Mouse (Mus musculus) WW6 (cell line): Measurements from ENCODE around the gene Fbxl17.

ENCODE experiments used
- DNase-seq: peaks from one replicate; pipeline ENCODE4 v3.0.0-alpha.2; 2013; ENCODE audit warnings: low read depth, low spot score

Gene Fbxl17

DNA sequence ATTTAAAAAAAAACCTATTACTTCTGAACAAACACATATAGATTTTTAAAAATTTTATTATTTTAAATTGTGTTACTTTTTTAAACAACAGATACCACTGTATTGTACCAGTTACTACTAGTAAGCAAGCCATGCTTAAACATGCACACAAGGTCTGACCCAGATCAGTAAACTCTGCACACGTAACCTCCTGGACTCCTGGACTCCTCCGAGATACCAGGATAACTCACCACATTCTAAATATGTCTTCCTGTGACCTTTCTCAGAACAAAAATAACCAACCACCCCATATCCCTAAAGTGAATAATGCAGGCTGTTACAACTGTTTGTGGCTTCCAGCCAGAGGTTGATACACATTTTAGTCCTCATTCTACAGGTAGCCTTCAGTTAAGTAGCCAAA, 170.9 kb downstream of the Fbxl17 start:
- no peak for DNase-seq

DNA sequence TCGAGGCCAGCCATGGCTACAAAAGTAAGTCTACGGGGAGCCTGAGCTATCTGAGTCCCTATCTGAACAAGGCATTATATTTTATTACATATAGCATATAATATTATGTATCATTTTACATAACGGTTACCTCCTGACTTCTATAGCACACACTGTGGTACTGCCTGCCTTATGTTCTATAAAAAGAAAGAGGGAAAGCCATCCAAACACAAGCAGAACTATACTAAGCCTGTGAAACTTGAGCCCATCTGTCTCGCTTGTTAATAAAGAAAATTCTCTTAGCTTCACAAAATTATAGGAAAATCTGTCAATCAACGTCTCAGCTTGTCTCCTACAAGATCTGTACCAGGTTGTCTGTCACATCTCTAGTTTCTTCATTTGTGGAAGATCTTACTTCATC, 173.6 kb downstream of the Fbxl17 start:
- no peak for DNase-seq

DNA sequence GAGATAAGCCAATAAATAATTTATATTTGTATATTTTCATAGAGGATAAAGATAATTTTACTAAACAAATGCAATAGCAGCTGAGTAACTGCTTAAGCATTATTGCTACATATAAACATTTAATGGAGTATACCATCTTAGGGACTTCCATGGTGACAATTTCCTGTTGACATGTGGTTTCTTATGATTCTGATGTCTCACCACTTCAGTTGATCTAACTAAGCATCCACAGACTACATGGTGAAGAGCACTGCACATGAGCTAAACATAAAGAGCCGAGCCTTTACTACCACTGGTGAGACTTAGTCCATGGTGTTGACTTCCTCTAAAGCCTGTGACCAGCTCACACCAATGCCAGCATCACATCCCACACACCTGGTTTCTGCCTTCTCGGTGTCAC, 175.1 kb downstream of the Fbxl17 start:
- no peak for DNase-seq

DNA sequence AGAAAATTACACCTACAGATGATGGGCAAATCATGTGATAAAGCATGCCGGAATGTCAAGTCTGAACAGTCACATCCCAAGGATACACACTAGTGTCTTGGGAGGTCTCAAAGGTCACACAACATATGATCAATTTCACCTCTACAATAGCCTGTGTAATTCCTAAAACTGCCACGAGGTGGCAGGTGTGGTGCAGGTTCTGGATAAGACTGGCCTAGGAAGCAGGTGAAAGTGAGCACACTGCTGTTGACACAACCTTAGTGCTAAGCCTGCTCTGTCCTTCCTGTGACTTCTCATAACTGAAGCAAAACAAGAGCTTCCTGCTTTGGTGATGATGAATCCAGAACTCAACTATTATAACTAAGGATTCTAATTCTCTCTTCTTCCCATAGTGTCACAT, 175.8 kb downstream of the Fbxl17 start:
- peak; percentile 28 for DNase-seq

DNA sequence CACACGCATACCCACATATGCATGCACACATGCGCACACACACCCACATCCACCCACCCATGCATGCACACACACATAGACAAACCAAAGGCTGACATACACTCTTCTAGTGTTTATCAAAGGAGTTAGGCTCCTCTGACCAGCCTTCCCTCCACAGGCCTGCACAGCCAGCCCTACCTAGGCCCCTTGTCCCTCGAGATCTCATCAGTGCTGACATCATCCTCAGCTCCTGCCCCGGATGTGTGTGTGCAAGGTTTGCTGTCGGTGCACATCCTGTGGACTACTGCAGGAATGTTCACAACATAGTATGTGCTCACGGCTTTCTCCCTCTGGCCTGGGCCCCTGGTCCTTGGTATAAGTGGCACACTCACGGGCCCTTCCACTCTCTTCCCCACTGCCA, 177.0 kb downstream of the Fbxl17 start:
- no peak for DNase-seq

DNA sequence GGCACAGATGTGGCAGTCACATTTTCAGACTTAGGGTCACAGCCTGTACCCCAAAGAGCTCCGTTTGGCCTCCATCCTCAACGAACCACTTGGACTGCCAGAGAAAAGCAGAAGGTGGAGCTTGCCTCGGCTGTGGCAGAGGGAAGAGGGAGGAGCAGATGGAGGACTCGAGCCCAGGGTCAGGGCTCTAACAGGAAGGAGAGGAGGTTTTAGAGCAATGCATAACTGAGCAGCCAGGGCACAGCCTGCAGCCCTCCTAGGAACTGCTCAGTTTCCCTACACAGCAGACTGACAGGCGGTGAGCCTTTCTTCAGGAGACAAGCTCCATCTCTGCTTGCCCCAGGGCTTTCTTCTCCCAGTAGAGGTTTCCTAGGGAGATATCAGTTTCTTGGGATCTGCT, 178.5 kb downstream of the Fbxl17 start:
- no peak for DNase-seq

DNA sequence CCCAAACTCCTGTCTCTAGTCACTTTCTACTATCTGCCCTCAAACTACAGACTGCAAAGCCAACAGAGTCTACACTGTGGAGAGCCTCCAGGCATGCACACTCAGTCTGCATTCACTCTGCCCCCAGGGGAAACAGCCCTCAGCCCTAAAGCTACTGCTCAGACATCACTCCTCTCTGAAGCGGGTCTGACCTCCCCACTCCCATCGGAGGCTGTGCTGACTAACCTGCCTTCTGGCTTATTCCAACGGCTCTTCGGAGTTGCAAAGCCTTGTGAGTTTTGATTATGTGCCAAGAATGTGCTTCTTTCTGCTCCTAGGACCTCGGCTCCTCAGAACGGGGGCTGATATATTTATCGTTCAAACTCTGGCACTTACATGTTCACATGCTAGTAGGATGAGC, 182.3 kb downstream of the Fbxl17 start:
- DNase-seq: no peak

DNA sequence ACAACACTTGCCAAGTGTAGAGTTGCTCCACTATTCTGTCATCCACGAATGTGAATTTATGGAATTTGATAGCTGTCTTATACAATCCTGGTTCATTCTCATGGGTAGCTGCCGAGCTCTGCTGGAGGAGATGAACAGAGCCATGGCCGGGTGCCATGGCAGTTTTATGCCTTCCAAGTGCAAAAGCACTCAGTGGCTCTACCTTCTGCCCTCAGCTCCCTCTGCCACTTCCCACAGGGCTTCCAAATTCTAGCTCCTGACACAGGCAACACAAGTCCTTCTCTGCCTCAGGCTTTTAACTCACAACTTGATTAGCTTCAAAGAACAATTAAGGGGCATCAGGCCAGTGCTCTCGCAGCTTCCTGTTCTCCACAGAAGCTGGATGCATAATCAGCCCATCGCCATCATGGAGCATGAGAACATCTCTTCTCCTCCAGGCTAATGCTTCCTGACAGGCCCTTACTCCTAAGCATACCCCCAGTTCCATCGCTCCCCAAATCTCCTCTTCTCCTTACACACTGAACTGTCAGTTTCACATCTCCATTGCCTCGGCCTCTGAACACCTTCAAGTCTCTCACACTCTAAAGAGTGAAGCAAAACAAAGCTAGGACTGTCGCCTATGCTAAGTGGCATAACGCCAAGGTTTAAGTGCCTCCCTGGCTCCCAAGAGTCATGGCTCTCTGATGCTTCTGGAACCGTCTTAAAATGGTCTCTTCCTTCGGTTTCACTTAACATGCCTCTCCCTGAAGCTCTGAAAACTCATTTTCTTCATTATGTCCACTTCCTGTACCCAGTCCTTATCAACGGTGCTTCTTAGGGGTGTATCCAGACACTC, 184.0 kb downstream of the Fbxl17 start:
- no peak for DNase-seq

DNA sequence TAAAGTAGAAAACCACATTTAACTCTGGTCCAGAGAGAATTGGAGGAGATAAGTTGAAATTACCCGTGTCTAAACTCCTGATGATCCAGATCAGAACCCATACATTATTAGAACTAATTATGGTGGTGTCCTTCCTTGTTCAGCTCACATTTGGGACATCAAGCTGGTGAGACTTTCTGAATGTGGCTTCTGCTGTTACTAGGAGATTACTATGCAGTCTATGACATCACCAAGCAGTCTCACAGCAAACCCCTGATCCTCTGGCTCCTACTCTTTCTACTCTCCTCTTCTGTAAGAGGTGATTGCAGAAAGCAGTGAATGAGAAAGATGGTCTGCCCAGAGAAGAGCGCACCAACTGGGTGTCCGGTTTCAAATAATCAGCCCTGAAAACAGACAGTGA, 187.0 kb downstream of the Fbxl17 start:
- no peak for DNase-seq

DNA sequence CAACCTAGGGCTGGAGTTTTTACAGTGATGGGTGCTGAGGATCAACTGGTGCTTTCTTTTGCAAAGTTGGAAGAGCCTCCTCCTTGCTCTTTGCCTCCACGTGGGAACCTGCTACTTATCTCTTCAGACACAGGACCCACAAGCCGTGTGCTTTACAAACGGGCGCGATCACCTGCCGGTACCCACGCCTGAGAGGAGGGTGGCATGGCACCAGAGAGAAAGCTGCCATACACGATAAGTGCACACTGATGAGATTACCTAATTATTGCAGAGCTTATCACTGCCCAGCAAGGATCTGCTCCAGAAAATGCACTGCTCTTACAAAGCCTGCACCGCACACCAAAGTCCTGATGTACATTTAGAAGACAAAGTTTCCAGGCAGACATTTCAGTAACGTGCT, 187.5 kb downstream of the Fbxl17 start:
- DNase-seq: no peak

DNA sequence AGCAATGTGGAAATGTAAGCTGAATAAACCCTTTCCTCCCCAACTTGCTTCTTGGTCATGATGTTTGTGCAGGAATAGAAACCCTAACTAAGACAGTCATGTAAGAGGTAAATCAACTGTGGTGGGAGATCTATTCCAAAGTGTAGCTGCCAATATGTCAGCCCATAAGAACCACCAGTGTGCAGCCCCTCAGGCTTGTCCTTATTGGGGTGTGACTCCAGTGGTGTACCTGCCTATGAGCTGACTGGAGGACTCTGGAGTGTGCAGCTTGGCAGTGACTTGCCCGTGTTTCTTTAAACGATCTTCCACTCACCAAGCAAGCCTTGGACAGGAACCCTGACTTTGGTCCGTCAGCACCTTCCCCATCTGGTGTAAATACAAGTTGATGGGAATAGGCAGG, 188.2 kb downstream of the Fbxl17 start:
- no peak for DNase-seq

DNA sequence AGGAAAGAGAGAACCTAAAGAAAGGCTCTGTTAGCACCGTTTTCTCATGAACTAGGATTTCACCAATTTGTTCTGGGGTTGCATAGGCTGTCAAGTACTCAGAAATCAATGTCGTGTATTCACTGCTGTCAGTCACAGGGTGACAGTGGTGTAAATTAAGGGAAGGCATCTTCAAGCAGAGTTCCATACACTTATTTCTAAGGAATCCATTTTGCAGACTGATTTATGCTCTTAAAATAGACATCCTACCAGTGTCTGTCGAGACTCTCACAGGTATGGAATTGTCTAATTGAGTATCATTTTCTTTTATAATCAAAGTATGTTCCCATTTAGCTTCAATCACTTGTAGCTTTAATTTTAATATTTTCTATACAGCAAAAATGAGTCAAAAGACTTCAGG, 189.8 kb downstream of the Fbxl17 start:
- DNase-seq: no peak

DNA sequence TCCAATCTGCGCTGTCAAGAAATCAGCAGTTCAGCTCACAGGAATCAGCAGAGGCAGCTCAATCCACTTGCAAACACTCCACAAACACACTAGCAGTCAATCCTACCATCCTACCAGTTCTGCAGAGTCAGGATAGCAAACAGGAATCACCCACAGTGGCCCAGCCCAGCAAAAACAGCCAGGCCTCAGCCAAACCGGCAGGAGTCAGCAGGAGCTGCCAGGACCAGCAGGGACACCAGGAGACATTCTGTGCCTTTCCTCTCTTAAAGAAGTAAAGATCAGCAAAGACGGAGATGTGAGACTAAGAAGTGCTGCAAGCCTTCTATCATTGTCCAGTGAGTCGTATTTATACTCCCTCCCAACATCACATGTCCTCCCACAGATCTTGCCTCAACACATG, 196.0 kb downstream of the Fbxl17 start:
- no peak for DNase-seq

DNA sequence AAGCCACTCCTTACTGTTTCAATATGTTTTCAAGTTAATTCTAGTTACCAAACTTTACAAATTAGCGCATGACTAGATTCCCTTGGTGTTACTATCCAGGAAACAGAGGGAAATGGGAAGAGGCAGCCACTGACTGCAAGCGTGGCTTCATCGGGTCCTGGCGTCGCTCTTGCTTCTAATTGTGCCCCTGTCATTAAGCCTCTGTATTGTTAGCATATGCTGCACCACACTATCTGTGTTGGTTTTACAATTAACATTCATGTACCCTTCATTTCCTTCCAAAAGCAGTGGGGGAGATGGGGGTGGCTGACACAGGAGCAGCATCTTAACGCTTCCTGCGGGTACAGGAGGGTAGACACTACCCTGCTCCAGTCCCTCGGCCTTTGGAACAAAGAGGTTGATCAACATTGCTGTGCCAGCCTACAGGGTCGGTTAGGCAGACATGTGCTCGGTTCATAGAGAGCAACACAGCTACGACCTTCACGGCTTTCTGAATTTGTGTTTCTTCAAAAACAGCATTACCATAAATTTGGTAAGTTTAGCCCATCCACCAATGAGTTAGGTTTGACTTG, 197.9 kb downstream of the Fbxl17 start:
- no peak for DNase-seq

DNA sequence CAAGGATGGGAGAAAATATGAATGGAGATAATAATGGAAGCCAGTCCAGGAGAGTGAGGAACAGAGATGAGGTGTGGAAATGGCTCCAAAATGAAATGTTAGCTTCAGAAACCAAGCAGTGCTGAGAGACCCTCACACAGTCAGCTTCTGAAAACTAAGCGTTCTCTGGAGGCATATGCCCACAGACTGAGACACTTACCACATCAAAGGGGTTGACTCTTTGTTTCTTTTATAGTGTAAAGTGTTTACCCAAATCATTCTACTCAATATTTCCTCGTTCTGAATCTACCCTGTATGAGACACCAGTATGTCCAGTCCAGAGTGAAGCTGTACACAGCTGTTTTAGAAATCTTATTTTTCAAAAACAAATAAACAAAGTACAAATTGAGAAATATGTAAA, 204.3 kb downstream of the Fbxl17 start:
- DNase-seq: no peak

DNA sequence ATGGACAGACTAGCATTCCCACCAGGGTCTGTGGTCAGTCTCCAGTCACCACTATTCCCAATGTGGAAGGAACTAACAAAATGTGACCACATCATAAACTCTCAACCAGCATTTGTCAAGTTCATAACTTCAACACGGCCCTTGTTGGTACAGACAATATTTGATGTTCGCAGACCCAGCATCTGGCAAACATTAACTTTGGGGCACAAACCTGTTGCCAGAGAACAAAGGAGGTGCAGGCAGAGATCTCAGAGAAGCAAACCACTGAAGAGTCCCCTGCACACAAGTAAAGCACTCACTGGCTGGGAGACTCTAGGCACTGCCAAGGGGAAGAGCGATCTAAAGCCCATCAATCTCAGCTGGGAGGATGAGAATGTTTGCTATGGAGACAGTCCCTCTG, 204.9 kb downstream of the Fbxl17 start:
- no peak for DNase-seq

DNA sequence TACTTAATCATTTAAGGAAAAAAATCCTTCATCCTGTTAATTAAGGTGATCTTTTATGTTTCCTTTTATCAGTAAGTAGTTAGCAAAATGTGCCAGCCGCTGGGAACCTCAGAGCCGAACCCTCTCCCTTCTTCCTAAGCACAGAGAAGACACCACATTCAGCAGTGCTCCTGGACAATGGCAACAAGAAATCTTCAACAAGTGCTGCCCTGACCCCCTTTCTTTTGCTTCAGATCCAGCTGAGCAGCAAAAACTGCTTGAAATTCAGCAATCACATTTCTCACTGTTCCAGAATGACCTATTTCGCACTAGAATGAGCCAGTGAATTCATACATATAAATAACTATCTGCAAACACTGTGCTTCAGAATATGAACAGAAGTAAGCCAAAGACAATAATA, 205.8 kb downstream of the Fbxl17 start:
- DNase-seq: no peak

DNA sequence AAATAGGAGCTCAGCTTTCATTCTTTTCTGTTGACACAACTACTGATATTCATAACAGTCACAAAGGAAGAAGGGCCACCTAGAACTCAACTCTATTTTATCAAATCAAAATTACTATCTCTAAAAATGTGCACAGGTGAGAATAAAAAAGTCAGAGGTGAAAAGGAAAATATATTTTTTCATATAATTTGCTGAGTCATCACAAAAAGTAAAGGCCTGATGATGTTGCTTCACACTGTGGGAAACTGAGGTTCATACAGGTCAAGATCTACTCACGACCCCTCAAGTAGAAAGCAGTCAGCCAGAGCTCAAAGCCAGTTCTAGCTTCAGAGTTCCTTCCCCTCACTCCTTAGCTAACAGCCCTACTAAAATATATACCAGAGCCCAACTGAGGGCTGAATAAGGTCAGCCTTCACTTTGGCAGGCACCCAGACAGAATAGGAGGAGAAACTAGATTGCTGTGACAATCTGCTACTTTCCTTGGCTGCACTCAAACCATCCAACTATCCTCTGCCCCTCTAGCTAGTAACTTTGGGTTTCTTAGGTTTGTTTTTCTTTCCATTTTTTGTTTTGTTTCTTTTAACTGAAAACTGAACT, 210.4 kb downstream of the Fbxl17 start:
- no peak for DNase-seq

DNA sequence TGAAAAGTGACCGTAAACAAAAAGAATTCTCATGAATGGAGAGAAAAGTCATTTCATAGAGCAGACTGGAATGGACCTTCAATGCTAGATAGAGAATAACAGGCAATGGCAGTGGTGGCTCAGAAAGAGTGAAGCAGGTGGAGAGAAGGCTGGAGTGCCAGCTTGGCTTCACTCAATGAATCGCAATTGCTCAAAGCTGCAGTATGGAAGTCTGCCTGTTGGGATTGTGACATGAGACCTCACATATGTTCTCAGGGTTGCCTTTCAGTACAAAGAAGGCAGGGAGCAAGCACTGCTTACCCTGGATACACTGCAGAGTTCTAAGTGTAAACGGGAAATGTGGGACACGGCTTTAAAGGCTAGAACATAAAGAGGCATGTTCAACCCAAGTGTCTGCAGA, 211.0 kb downstream of the Fbxl17 start:
- no peak for DNase-seq

DNA sequence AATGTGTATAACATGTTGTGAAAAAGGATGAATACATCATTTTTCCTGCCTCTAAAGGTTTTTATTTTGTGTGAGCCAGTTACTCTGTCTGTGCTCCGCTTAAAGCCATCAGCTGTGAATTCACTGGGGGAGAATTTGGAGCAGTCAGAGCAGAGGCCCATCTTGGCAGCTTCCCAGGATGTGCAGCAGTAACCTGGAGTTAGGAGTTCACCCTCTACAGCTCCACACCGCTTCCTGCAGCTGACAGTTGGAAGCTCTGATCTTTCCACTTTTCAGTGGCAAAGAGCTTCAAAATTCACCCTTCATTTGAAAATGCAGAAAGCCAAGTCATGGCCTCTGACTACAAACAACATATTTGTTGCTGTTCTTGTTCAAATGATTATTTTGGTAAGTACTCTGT, 212.4 kb downstream of the Fbxl17 start:
- DNase-seq: no peak

DNA sequence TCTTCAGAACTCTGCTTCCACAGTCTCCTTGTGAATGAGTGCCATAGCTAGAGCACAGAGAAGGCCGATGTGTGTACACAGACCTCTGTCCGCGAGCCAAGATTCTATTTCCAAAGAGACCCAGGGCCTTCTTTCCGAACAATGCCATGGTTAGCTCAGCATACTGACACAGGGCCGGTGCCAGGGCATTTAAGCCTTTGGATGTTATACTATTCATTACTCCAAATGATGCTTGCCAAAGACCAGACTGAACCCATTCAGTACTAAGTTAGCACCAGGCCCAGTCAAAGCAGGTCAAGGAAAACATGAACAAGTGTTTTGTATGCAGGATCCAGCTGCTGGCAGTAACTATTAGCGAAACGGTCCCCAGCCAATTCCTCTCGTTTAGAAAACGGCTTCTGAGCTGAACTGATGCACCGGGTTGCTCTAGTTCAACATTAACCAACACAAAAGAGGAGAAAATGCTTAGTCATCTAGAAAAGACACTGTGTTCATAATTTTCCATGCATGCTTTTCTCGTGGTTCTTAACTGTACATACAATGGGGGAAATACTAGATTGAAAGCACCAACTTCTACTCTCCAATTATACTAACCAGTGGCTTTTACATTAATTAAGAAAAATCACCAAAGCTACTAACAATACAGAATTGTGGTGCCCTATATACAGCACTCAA, 214.4 kb downstream of the Fbxl17 start:
- DNase-seq: no peak

DNA sequence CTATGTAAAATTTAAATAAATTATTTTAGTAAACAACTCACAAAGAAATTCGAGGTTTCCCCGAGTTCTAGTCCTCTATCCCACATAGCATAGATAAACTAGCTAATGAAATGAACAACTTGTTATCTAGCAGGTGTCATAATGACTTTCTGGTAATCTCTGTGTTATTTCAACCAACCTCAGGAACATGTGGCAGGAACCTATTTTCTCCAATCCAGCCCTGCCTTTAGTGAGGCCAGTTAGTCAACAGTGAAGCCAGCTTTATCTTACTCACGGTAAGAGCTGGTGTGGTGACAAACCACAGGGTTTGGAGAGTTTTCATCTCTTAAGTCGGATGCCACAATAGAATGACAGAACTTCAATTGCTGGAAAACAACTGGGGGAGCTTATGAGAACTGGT, 215.7 kb downstream of the Fbxl17 start:
- no peak for DNase-seq

DNA sequence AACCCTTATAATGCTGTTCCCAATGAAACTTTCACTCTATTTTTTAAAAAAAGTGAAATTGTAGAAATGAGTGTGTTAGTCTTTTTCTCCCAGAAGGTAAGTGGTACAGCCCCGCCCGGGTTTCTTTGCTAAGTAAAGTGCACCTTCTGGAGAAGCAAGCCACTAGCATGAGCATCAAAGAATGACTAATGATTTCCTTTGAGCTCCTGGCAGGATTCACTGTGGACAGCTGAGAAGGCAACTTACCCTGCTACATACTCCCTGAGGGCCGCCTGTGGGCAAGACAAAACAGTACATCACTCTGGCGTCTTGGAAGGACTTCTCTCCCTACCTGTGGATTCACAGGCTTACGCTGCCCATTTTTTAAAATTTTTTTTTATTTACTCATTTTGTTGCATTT, 217.8 kb downstream of the Fbxl17 start:
- no peak for DNase-seq
